In genomic region chr6:88723806-88724312, GRCm38 (mm10) we compare ENCODE assay signal across 8 mouse cellular contexts. TPM values are rescaled to one million over a fixed set of nuclear protein-coding genes. Genes with fewer than 3 reads are reported as not detected.
DNase-seq lines count a peak whose midpoint lies in the region; ATAC-seq and TF ChIP-seq lines count a peak whose summit lies in the region.

No protein-coding gene starts in this region.

- H3K4me3 ChIP-seq in heart, postnatal 0 days (ENCODE audit: low read depth, low read length), result peak overlapping the region; percentile 79
- H3K4me3 ChIP-seq in hindbrain, embryonic 10.5 days, result peak overlapping the region; percentile 71
- peak overlapping the region; percentile 69 for H3K4me3 ChIP-seq in midbrain, embryonic 12.5 days

- peak overlapping the region; percentile 79; the same call in 1 of the 2 replicates for H3K27ac ChIP-seq in heart, postnatal 0 days (ENCODE audit: low read depth)
- H3K27ac ChIP-seq in hindbrain, embryonic 10.5 days, result peak overlapping the region; percentile 82
- no peak overlapping the region for H3K27ac ChIP-seq in midbrain, embryonic 12.5 days (replicated peaks)

- ATAC-seq in heart, postnatal 0 days (ENCODE audit: insufficient read depth, low read depth), result no peak
- peak; percentile 58; the same call in 1 of the 2 replicates for ATAC-seq in midbrain, embryonic 12.5 days (ENCODE audit: low FRiP score, low read depth)

- TF ChIP-seq EP300 in heart, postnatal 0 days (IDR thresholded peaks at IDR 0.05; ENCODE audit: low read depth), result no peak

- H3K9me3 ChIP-seq in heart, postnatal 0 days (replicated peaks; ENCODE audit: control insufficient read depth, low read length), result no peaks in the 10 kb centered on the region
- H3K9me3 ChIP-seq in hindbrain, embryonic 10.5 days, result no peaks in the 10 kb centered on the region
- H3K9me3 ChIP-seq in midbrain, embryonic 12.5 days, result no peaks in the 10 kb centered on the region

- H3K36me3 ChIP-seq in heart, postnatal 0 days (replicated peaks; ENCODE audit: control insufficient read depth, insufficient read depth, low read length), result 0 out of 2 replicates have a peak, but pooled peaks cover 3% of the 10 kb centered on the region
- no peaks in the 10 kb centered on the region for H3K36me3 ChIP-seq in hindbrain, embryonic 10.5 days
- H3K36me3 ChIP-seq in midbrain, embryonic 12.5 days, result no peaks in the 10 kb centered on the region

- no peak for TF ChIP-seq CTCF in heart, postnatal 0 days (IDR thresholded peaks at IDR 0.05; ENCODE audit: low read depth)

- H3K4me1 ChIP-seq in heart, postnatal 0 days (ENCODE audit: control insufficient read depth, insufficient read depth), result no peaks in the 10 kb centered on the region
- H3K4me1 ChIP-seq in hindbrain, embryonic 10.5 days (replicated peaks), result peaks cover 29% of the 10 kb centered on the region
- H3K4me1 ChIP-seq in midbrain, embryonic 12.5 days, result peaks cover 13% of the 10 kb centered on the region; the same call in 1 of the 2 replicates

- no peak for DNase-seq in heart, postnatal 0 days (ENCODE audit: low spot score)
- no peak for DNase-seq in heart, adult 18-20 months
- DNase-seq in R1 (ENCODE audit: low read depth, low spot score), result peak; percentile 54
- DNase-seq in hindbrain, embryonic 10.5 days (ENCODE audit: low spot score), result no peak
- no peak for DNase-seq in layer of hippocampus, adult 9-11 months
- no peak for DNase-seq in adrenal gland, postnatal 10 days
- no peak for DNase-seq in layer of hippocampus, adult 11-12 months (ENCODE audit: low spot score)

- peak overlapping the region; percentile 96 for H3K4me2 ChIP-seq in heart, postnatal 0 days (ENCODE audit: low read depth, low read length)
- peak overlapping the region; percentile 100 for H3K4me2 ChIP-seq in midbrain, embryonic 12.5 days (replicated peaks)

- H3K9ac ChIP-seq in heart, postnatal 0 days (replicated peaks; ENCODE audit: low read depth, low read length), result peak overlapping the region; percentile 75; the same call in 1 of the 2 replicates
- peak overlapping the region; percentile 59 for H3K9ac ChIP-seq in midbrain, embryonic 12.5 days (replicated peaks)

- WGBS in heart, postnatal 0 days, result 35% methylated on average over 14 of the region's 14 CpGs
- WGBS in hindbrain, embryonic 10.5 days, result 34% methylated on average over 14 of the region's 14 CpGs
- 31% methylated on average over 14 of the region's 14 CpGs for WGBS in midbrain, embryonic 12.5 days

- H3K27me3 ChIP-seq in heart, postnatal 0 days (ENCODE audit: control insufficient read depth, insufficient read depth, low read length), result no peaks in the 10 kb centered on the region
- peaks cover 63% of the 10 kb centered on the region for H3K27me3 ChIP-seq in hindbrain, embryonic 10.5 days (ENCODE audit: insufficient read depth, poor library complexity, severe bottlenecking)
- peaks cover 63% of the 10 kb centered on the region for H3K27me3 ChIP-seq in midbrain, embryonic 12.5 days

RNA-seq across cellular contexts. Expression of gene Mgll, which starts 0.4 kb away (rescaled TPM):
- total RNA-seq in heart, postnatal 0 days (2014; rRNA removed; ENCODE audit: low replicate concordance), result 147 and 162 TPM in 2 replicates
- 122 and 134 TPM in 2 replicates for polyA plus RNA-seq in heart, postnatal 0 days (2015; fragmentation: Nextera tagmentation; extraction: Ambion mirVana)
- total RNA-seq in heart, adult 18-20 months (2021), result 10 to 100 TPM; 92.7 to 96.6 TPM
- polyA plus RNA-seq in hindbrain, embryonic 10.5 days (2016; fragmentation: Nextera tagmentation; extraction: Ambion mirVana), result 4.3 and 10.2 TPM in 2 replicates
- 1.1 and 2.2 TPM in 2 replicates for polyA plus RNA-seq in midbrain, embryonic 12.5 days (2016; fragmentation: Nextera tagmentation; extraction: Ambion mirVana)
- total RNA-seq in adrenal gland, postnatal 10 days (2021), result 100 to 1,000 TPM; 277 to 282 TPM
